Mouse (Mus musculus) cerebellum, adult 11-12 months (tissue): ENCODE results near the gene Rpl36a-ps1.

Experiments
- DNase-seq: peaks from one replicate; pipeline ENCODE4 v3.0.0; 2022

Rpl36a-ps1 gene

GRCm38 (mm10) chr14:98951626-98952290, 42.4 kb downstream of the Rpl36a-ps1 start:
- no peak for DNase-seq
